Mouse (Mus musculus) lung, adult 18-20 months (tissue): ENCODE measurements around the gene Hhat.
A peak's percentile ranks its signal among the peaks of the same experiment; 100 is the strongest.

Source experiments
- DNase-seq, 2 experiments: peaks; one replicate each; pipeline ENCODE4 v3.0.0; 2022; ENCODE audit warnings: mixed read lengths in 2 of 2

The Hhat gene

GRCm38 (mm10) chr1:192784374-192784773 is 13.4 kb upstream of the Hhat start:
- peak in 1 of 2 experiments; percentile 5 for DNase-seq

DNA sequence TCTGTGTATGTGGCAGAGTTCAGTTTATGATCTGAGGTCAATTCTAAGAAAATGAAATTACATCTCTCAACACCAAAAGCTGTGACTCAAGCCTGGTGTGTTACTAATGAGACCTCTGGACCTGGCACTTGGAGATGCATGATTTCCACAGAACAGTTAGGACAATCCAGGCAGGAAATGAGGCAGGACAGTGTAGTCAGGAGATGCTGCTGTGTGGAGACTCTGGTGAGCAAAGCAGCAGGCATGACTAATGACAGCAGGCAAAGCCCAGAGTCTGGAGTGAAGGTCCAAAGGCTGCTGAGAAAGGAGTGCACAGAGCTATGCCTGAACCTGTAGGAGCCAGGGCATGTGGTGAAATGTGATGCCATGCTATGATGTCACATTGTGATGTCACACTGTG is 10.2 kb upstream of the Hhat start:
- DNase-seq = no peak

DNA sequence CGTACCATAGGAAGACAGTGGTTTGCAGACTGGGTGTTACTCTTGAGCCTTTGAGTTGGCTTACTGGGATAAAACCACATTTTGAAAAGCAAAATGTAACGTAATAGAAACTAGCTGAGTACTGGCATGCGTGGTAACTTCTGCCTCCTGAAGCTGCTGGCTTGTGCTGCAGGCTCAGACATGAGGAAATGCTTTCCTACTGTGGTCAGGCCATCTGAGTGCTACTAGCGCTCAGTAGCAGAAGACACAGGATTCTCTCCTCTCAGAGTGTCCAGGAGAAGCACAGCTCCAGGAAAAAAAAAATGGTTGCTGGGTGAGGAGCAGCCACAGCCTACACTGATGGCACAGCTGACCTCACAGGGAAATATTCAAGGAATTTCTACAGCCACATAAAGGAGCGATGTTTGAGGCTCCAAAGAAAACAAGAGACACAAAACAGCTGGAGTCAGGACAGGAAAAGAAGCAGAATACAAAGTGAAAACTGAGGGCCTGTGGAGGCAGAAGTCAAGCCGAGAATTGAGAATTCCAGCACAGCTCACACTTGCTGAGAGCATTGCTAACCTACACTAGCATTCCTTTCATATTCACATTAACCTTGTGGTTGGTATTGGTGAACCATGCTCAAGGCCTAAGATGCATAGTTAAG is 8.0 kb upstream of the Hhat start:
- no peak for DNase-seq

DNA sequence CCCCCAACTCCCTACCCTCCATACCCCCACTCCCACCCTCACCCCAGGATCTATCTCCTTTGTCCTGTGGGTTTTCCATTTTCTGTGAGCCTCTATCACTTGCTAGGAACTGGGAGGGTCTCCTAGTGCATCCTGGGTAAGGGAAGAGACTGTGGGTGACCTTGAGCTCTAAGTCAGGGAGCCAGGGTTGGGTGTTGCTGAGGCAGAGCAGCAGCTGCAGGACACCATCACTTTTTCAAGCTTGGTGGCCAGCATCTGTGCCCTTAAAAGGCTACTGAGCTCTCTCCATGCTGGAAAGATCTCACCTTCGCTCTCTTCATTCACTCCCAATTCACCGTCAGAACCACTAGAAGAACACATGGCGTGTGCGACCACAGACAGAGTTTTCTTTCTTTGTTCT is 7.2 kb upstream of the Hhat start:
- no peak for DNase-seq

- DNase-seq = no peak
Measured at GRCm38 (mm10) chr1:192770130-192770494, 911 bp downstream of the Hhat start.

GRCm38 (mm10) chr1:192765531-192765930 is 5.5 kb downstream of the Hhat start:
- no peak for DNase-seq

- DNase-seq = no peak
Measured at GRCm38 (mm10) chr1:192764547-192764946, 6.5 kb downstream of the Hhat start.

DNA sequence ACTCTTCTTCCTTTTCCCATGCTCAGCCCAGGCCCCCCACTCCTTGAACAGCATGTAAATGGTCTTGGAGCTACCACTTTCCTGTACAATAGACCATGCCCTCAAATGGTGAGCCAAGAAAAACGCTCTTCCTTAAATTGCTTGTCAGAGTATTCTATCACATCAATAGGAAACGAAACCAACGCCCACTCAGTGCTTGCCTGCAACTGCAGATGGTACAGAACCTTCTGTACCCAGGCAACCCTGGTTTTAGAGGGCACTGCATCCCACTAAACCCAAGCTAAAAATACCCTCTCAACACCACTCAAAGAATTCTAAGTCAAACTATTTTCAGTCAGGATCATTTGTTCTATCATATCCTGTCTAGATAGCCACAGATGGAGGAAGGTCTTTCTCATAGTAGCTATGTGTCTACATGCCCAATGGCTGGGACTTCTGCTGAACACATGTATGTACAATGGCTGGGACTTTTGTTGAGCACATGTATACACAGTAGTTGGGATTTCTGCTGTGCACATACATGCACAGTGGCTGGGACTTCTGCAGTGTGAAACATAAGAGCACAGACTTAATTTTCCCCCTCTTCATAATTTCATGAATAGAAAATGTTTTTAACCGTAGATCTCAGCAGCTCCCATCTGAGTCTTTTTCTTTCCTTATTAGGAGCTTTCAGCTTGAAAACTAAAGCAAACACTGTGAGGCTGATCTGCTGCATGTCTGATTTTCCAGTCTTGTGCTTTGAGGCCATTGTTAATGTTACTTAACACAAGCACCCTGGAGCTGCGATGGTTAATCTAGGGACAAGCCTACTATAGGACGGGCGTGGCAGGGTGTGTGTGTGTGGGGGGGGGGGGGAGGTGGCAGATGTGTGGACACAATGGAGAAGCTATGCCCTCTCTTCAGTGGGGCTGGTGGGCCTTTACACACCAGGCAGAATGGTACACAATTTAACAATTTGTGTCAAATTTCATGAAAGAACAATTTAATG is 7.8 kb downstream of the Hhat start:
- DNase-seq = peak; percentile 18 to 27

DNA sequence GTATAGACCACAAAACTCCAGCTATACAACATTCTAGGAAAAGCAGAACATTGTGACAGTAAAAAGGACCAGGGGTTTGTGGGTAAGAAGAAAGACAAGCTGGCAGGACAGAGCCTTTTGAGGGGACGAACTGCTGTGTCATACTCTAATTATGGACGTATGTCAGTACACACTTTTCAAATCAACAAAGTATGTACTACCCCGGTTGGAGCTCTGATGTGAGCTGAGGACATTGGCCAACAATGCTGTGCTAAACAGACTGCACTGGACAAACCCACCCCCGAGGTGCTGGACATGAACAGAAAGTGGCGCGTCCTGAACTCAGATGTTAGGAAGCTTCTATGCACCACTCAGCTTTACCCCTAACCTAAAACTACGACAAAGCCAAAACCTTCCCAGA is 14.3 kb downstream of the Hhat start:
- no peak for DNase-seq

DNA sequence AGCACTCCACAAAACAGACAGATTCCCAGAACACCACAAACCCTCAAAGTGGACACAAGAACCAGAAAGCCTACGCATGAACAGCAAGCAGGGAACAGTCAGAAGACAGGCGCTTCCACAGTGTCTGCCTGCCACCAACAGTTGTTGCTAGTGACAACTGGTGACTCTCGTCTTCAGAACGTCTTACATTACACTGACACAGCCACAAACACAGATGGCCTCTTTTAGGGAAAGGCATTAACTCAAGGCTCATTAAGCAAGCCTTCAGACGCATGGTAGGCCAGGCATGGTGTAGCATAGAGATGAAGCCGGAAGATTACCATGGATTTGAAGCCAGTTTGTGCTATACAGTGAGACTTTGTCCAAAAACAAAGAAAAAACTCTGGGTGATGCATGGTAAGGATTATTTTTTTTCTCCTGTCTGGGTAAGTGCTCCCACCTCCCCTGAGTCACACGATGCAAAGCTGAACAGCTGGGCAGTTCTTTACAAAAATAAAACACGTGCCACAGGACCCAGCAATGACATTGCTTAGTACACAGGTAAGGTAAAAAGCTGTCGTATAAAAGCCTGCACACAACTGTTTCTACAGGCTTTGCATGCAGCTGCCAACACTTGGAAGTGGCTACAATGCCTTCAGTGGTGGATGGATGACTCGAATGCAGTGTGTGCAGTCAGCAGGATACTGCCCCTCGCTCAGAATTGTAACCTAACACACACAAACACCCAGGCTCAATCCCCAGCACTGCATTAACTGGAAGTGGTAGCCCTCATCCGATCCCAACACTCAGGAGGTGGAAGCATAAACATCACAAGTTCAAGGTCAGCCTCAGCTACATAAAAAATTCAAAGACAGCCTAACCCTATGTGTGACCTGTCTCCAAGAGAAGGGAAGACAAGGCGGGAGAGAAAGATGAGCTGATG is 15.1 kb downstream of the Hhat start:
- no peak for DNase-seq

GRCm38 (mm10) chr1:192755246-192755645 is 15.8 kb downstream of the Hhat start:
- no peak for DNase-seq

DNA sequence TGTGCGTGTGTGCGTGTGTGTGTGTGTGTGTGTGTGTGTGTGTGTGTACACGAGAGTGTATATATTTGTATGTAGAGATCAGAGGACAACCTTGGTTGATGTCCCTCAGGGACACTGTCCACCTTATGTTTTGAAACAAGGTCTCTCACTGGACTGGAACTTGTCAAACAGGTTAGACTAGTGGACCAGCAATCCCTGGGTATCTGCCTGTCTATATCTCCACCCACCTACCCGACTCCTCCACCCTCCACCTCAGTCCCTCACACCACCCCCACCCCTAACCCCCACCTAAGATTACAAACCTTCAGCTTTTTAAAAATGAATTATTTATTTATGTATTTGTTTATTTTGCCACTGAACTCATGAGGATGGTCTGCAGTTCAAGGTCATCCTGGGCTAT is 16.8 kb downstream of the Hhat start:
- no peak for DNase-seq

GRCm38 (mm10) chr1:192752659-192753601 is 18.1 kb downstream of the Hhat start:
- peak; percentile 27 to 34 for DNase-seq

- DNase-seq = no peak
Measured at GRCm38 (mm10) chr1:192750042-192750437, 21.0 kb downstream of the Hhat start.

DNA sequence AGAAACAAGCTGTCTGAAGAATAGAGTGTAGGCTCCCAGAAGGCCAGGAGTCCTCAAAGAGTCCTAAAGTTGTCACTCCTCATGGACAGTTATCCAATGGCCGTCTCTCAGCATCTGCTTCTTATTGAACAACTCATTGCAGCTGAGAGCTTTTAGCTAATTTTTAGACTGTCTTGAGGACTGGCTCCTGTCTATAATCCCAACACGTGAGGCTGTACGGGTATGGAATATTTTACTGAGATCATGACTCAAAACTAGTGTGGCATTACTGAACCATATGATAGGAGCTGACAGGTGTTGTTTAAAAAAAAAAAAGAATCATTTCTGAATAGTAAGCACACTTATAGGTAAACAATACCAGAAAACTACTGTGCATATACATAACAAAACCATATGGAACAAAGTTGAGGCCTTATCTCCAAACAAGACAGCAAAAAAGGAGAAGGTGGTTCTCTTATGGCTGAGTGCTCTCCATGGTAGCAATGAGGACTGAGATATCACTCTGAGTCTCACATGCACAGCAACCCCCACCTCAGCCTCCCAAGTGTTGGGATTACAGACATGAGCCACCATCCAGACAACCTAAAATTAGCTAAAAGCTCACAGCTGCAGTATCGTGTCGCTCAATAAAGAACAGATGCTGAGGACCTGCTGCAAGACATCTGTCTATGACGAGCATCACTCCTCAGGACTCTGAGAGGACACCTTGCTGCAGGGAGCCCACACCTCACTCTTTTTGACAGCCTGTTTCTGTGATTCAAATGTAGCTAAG is 21.6 kb downstream of the Hhat start:
- DNase-seq = no peak

GRCm38 (mm10) chr1:192746201-192746600 is 24.8 kb downstream of the Hhat start:
- DNase-seq = no peak

DNA sequence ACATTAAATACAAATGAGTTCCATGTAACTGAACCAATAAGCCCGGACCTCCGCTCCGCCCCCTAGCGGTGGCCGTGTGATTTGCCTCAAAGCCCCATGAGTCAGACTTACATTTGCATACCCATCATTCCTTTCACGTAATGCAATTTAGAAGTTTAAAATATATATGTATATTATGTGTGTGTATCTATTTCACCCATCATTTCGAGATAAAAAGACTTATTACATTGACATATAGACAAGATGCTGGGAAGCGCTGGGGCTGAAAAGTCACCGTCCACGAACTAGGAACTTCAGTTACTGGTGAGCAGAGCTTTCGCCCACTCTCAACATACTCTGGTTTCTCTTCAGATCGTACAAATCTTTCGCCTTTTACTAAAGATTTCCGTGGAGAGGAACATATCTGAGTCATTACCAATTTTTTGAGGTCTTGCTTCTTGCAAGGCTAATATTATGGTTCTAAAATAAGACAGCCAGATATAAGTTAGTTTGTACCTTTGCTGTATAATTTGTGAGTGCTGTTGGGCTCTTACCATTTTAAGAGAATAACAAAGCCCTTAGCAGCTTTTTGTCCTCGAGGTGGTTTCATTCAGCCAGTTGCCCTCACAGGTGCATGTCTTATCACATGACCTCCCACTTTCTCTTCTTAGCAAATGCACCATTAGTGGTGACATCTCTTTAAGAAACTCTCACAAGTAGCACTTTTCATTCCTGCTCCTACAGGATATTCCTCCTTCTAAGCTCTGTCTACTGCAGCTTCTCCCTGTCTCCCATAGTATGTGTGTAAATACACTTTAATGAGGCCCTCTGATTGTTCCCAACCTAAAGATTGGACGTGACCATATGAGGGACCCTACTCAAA is 25.6 kb downstream of the Hhat start:
- peak; percentile 52 to 60 for DNase-seq

- no peak for DNase-seq
Measured at GRCm38 (mm10) chr1:192744880-192745239, 26.2 kb downstream of the Hhat start.

DNA sequence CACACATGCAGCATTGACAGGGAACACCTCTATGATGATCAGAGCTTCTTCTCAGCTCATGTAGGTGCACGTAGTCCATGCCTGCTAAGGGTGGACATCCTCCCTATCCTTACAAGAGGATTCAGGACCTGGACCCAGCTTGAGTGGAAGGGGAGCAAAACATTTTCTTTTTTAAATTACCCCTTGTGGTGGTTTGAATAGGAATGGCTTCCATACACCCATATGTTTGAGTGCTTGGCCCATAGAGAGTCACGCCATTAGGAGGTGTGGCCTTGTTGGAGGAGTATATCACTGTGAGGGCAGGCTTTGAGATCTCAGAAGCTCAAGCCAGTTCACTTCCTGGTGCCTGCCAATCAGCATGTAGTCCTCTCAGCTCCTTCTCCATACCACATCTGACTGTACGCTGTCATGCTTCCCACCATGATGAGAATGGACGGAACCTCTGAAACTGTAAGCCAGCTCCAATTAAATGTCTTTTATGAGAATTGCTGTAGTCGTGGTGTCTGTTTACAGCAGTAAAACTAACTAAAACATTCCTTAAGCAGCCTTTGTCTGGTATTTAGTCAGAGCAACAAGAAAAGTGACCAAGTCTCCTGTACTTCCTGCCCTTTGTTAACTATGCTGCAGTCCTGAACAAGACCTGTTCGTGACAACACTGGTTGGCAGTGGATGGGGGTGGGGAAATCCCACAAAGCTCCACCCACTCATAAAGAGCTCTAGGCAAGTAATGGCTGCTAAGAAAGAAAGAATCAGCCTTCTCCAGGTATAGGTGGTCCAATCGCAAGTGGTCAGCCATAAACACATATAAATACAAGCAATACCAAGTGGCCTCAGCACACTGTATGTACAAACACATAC is 28.4 kb downstream of the Hhat start:
- no peak for DNase-seq
